Mouse (Mus musculus) midbrain, embryonic 14.5 days (tissue): ENCODE results near the gene Sp2. TPM values are rescaled to one million over a fixed set of nuclear protein-coding genes. Genes with fewer than 3 reads are reported as not detected.

Experiments used
- ATAC-seq: fragments of 200-750 bp; cut with Nextera tagmentation; 2 replicates; pipeline ENCODE4 v1.8.0; 2017; ENCODE audit warnings: moderate number of reproducible peaks, moderate library complexity; ENCODE audit not compliant: low FRiP score, low TSS enrichment
- DNase-seq: peaks from one replicate; pipeline ENCODE4 v3.0.0-alpha.2; 2015
- H3K27ac ChIP-seq: fragments of 300-500 bp; sonication (generic); replicated peaks from 2 replicates; pipeline ENCODE4 v1.5.1; 2014; ENCODE audit warnings: mild to moderate bottlenecking, low read depth, low read length, moderate library complexity
- H3K27me3 ChIP-seq: fragments of 300-500 bp; sonication (generic); 2 replicates; pipeline ENCODE4 v1.6.1; 2014; ENCODE audit warnings: low read length, control low read depth, mixed read lengths; ENCODE audit not compliant: control insufficient read depth, insufficient read depth
- H3K36me3 ChIP-seq: fragments of 300-500 bp; sonication (generic); 2 replicates; pipeline ENCODE4 v1.6.1; 2014; ENCODE audit warnings: low read length, control low read depth; ENCODE audit not compliant: control insufficient read depth, insufficient read depth
- H3K4me1 ChIP-seq: fragments of 300-500 bp; sonication (generic); 2 replicates; pipeline ENCODE4 v1.6.1; 2014; ENCODE audit warnings: mild to moderate bottlenecking, antibody characterized with exemption, low read length, control low read depth; ENCODE audit not compliant: control insufficient read depth, insufficient read depth
- H3K4me2 ChIP-seq: fragments of 300-500 bp; sonication (generic); 2 replicates; pipeline ENCODE4 v1.6.1; 2014; ENCODE audit warnings: mild to moderate bottlenecking, low read length, moderate library complexity
- H3K4me3 ChIP-seq: fragments of 300-500 bp; sonication (generic); replicated peaks from 2 replicates; pipeline ENCODE4 v1.5.1; 2014; ENCODE audit warnings: low read depth, low read length
- H3K9ac ChIP-seq: fragments of 300-500 bp; sonication (generic); replicated peaks from 2 replicates; pipeline ENCODE4 v1.6.1; 2014; ENCODE audit warnings: mild to moderate bottlenecking, low read length, moderate library complexity
- H3K9me3 ChIP-seq: fragments of 300-500 bp; sonication (generic); 2 replicates; pipeline ENCODE4 v1.6.1; 2016; ENCODE audit warnings: low read length, control low read depth, mixed read lengths; ENCODE audit not compliant: control insufficient read depth
- WGBS: fragments of 180-500 bp; shearing (Covaris S2); extraction: QIAGEN DNeasy Blood & Tissue Kit; methylation state at CpG from one replicate; pipeline ENCODE4 v1.1.7; 2014; 5-methylcytosine and 5-hydroxymethylcytosine counted together
- polyA plus RNA-seq: library from polyadenylated mRNA; unstranded; fragments of >200 nt; fragmentation: Nextera tagmentation; extraction: Ambion mirVana; gene quantifications from 2 replicates; pipeline ENCODE4 v1.2.1, GENCODE M21; 2014

The Sp2 gene
- polyA plus RNA-seq, 1 experiment from 2014 or later = 17.2 TPM

DNA sequence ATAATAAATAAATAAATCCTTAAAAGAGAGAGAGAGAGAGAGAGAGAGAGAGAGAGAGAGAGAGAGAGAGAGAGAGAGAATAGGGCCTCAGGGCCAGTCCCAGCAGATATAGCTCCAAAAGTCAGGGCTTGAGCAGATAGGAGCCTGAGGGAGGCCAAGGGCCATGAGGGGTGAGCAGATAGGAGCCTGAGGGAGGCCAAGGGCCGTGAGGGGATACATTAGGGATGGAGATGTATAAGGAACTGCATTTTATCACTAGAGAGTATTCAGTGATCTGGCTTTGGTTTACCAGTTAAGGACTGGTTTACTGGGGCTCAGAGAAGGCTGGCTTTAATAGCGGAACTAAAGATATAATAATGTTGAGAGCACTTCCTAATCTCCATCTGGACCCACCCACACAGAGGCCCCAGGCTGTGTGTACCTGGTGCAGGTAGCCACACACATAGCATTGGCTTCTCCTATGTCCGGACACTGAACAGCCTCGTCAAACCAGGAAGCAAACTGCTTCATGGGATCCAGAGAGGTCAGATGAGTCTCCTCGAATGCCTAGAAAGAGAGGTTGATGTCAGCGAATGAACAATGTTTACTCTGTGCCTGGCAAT is 40.7 kb downstream of the Sp2 start:
- Histone ChIP-seq H3K9ac (no peak overlapping the region), H3K9me3 (no peaks in the 10 kb centered on the region), H3K4me2 (no peak overlapping the region), H3K4me1 (peaks cover 10% of the 10 kb centered on the region; the same call in 1 of the 2 replicates), H3K36me3 (no peaks in the 10 kb centered on the region), H3K4me3 (no peak overlapping the region), H3K27me3 (no peaks in the 10 kb centered on the region), H3K27ac (no peak overlapping the region)
- 80% methylated on average over 6 of the region's 6 CpGs for WGBS
- DNase-seq (no peak), ATAC-seq (no peak)

GRCm38 (mm10) chr11:96940578-96941465 is 41.9 kb downstream of the Sp2 start:
- Histone ChIP-seq H3K27ac (no peak overlapping the region), H3K4me3 (no peak overlapping the region), H3K9ac (no peak overlapping the region), H3K4me1 (peaks cover 10% of the 10 kb centered on the region; the same call in 1 of the 2 replicates), H3K36me3 (no peaks in the 10 kb centered on the region), H3K9me3 (no peaks in the 10 kb centered on the region), H3K4me2 (no peak overlapping the region), H3K27me3 (no peaks in the 10 kb centered on the region)
- DNase-seq (no peak), ATAC-seq (no peak)
- 78% methylated on average over 16 of the region's 16 CpGs for WGBS

DNA sequence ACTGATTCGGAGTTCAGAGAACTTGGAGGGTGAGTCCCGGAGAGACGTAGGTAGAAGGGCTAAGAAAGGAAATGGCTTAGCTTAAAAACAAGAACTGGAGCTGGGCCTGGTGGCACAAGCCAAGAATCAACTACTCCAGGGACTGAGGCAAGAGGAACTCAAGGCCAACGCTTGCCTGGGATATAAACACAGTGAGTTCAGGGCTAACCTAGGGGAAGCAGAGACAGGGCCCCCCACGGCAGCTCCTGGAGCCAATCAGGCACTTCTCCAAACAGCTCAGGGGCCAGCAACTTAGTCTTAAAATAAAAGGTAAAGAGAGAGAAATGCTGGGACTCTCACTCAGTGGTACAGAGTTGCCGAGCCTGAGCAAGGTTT is 44.3 kb downstream of the Sp2 start:
- Histone ChIP-seq H3K4me1 (0 out of 2 replicates have a peak, but pooled peaks cover 2% of the 10 kb centered on the region), H3K27me3 (no peaks in the 10 kb centered on the region), H3K27ac (no peak overlapping the region), H3K4me3 (no peak overlapping the region), H3K9me3 (no peaks in the 10 kb centered on the region), H3K9ac (no peak overlapping the region), H3K4me2 (no peak overlapping the region), H3K36me3 (no peaks in the 10 kb centered on the region)
- no peak for DNase-seq
- ATAC-seq = no peak
- WGBS = 89% methylated on average over 6 of the region's 6 CpGs

DNA sequence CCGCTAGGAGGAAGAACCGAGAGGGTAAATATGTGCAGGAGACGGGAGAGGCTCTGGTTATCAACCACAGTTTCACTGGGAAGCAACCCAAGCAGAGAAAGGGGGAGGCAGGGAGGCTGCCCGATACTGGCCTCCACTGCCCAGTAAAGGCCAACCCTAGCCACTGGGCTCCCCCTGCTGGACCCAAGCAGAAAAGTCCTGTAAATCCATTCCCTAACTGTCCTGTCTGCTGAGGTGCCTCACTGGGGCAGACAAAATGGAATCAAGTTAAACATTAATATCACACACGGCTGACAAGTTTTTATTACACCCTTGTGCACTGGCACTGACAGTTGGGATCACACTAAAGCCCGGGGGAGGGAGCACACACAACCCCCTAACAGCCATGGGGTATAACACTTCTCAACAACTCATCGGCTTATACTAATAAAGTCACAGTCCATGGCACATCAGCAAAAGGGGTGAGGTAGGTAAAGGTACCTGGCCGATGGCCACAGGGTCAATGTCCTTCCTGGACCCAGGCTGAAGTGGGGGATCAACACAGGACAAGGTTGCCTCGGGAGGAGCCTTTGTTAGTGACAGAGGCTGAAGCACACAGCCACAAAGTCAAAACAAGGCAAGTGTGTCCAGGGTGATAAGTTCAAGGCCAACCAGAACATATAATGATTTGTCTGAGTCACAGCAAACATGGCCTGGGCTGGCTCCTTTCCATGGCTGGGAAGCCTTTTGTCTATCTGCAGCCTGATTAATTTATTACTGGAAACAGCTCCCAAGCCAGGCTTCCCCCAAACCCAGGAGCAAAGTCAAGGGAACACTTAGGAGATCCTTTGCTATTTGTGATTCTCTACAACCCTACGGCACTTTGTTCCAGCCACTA is 45.0 kb downstream of the Sp2 start:
- H3K27ac ChIP-seq = no peak overlapping the region
- H3K9me3 ChIP-seq = no peaks in the 10 kb centered on the region
- H3K4me2 ChIP-seq = no peak overlapping the region
- H3K36me3 ChIP-seq = no peaks in the 10 kb centered on the region
- DNase-seq = peak; percentile 60
- 53% methylated on average over 10 of the region's 10 CpGs for WGBS
- no peak for ATAC-seq
- H3K9ac ChIP-seq = no peak overlapping the region
- H3K4me1 ChIP-seq = no peaks in the 10 kb centered on the region
- H3K27me3 ChIP-seq = no peaks in the 10 kb centered on the region
- no peak overlapping the region for H3K4me3 ChIP-seq

GRCm38 (mm10) chr11:96935872-96936650 is 46.7 kb downstream of the Sp2 start:
- Histone ChIP-seq H3K4me3 (no peak overlapping the region), H3K27me3 (no peaks in the 10 kb centered on the region), H3K27ac (no peak overlapping the region), H3K36me3 (no peaks in the 10 kb centered on the region), H3K9ac (no peak overlapping the region), H3K9me3 (no peaks in the 10 kb centered on the region), H3K4me2 (no peak overlapping the region), H3K4me1 (no peaks in the 10 kb centered on the region)
- 84% methylated on average over 9 of the region's 9 CpGs for WGBS
- DNase-seq (no peak), ATAC-seq (no peak)

GRCm38 (mm10) chr11:96934921-96935356 is 47.8 kb downstream of the Sp2 start:
- H3K9me3 ChIP-seq = no peaks in the 10 kb centered on the region
- no peak overlapping the region for H3K4me3 ChIP-seq
- no peak overlapping the region for H3K27ac ChIP-seq
- no peaks in the 10 kb centered on the region for H3K36me3 ChIP-seq
- H3K9ac ChIP-seq = no peak overlapping the region
- 24% methylated on average over 12 of the region's 12 CpGs for WGBS
- H3K4me2 ChIP-seq = peak overlapping the region; percentile 23
- no peaks in the 10 kb centered on the region for H3K27me3 ChIP-seq
- H3K4me1 ChIP-seq = no peaks in the 10 kb centered on the region
- ATAC-seq (no peak), DNase-seq (peak; percentile 63)

- H3K4me3 ChIP-seq = no peak overlapping the region
- no peak for DNase-seq
- H3K27ac ChIP-seq = no peak overlapping the region
- WGBS = 91% methylated on average over 13 of the region's 13 CpGs
- no peaks in the 10 kb centered on the region for H3K9me3 ChIP-seq
- no peaks in the 10 kb centered on the region for H3K27me3 ChIP-seq
- ATAC-seq = no peak
- H3K4me1 ChIP-seq = no peaks in the 10 kb centered on the region
- H3K4me2 ChIP-seq = no peak overlapping the region
- H3K36me3 ChIP-seq = no peaks in the 10 kb centered on the region
- no peak overlapping the region for H3K9ac ChIP-seq
These were observed 49.0 kb downstream of the Sp2 start for GRCm38 (mm10) chr11:96933562-96934276.
